Mouse (Mus musculus) liver, adult 2 months (tissue): Measurements from ENCODE around the gene Zfp11. TPM values are rescaled to one million over a fixed set of nuclear protein-coding genes. Genes with fewer than 3 reads are reported as not detected.

Source experiments
- DNase-seq: peaks from one replicate; pipeline ENCODE4 v3.0.0-alpha.2; 2011; ENCODE audit warnings: low read depth, low spot score; ENCODE audit errors: extremely low read depth
- H3K27ac ChIP-seq: fragments of 200-500 bp; replicated peaks from 2 replicates; pipeline ENCODE4 v1.5.1; 2012; ENCODE audit warnings: low read depth, mild to moderate bottlenecking, control low read depth, inconsistent platforms, low read length; ENCODE audit not compliant: insufficient read depth
- H3K27me3 ChIP-seq: fragments of 200-500 bp; 2 replicates; pipeline ENCODE4 v1.6.1; 2012; ENCODE audit warnings: mild to moderate bottlenecking, moderate library complexity, low read length, inconsistent platforms; ENCODE audit not compliant: control insufficient read depth, insufficient read depth
- H3K36me3 ChIP-seq: fragments of 200-500 bp; 2 replicates; pipeline ENCODE4 v1.6.1; 2012; ENCODE audit warnings: low read length, inconsistent platforms; ENCODE audit not compliant: control insufficient read depth, insufficient read depth
- H3K4me1 ChIP-seq: fragments of 200-500 bp; 2 replicates; pipeline ENCODE4 v1.6.1; 2011; ENCODE audit warnings: low read length; ENCODE audit not compliant: control insufficient read depth, insufficient read depth
- H3K4me3 ChIP-seq: fragments of 200-500 bp; 2 replicates; pipeline ENCODE4 v1.5.1; 2011; ENCODE audit warnings: low read depth, mild to moderate bottlenecking, control low read depth, low read length, moderate library complexity; ENCODE audit not compliant: insufficient read depth
- H3K79me2 ChIP-seq: fragments of 200-500 bp; 2 replicates; pipeline ENCODE4 v1.6.1; 2012; ENCODE audit warnings: inconsistent platforms, mild to moderate bottlenecking, low read length, moderate library complexity; ENCODE audit not compliant: control insufficient read depth, insufficient read depth
- H3K9ac ChIP-seq: fragments of 200-500 bp; 2 replicates; pipeline ENCODE4 v1.6.1; 2012; ENCODE audit warnings: low read depth, mild to moderate bottlenecking, control low read depth, inconsistent platforms, low read length
- CTCF ChIP-seq: fragments of 200-500 bp; IDR thresholded peaks from 2 replicates; pipeline ENCODE4 v1.5.1; 2011; ENCODE audit warnings: low read depth, low read length, control low read depth
- POLR2A ChIP-seq: fragments of 200-500 bp; IDR thresholded peaks from 2 replicates; pipeline ENCODE4 v1.6.1; 2011; ENCODE audit warnings: low read length, control low read depth; ENCODE audit not compliant: insufficient read depth; ENCODE audit errors: extremely low read depth
- WGBS: fragments of 180-500 bp; shearing (Covaris S2); methylation state at CpG from one replicate; pipeline ENCODE4 v1.1.7; 2018; 5-methylcytosine and 5-hydroxymethylcytosine counted together
- polyA plus RNA-seq: library from polyadenylated mRNA; depleted of rRNA; stranded (reverse); fragments of >200 nt; gene quantifications from 2 replicates; pipeline ENCODE4 v1.2.3, GENCODE M21; 2012; rRNA removed
- total RNA-seq: library from RNA; depleted of rRNA; stranded (reverse); fragments of >200 nt; gene quantifications from 2 replicates; pipeline ENCODE4 v1.2.3, GENCODE M21; 2014; rRNA removed

Gene Zfp11
- total RNA-seq (0.74 TPM in 2 replicates), polyA plus RNA-seq (0.58 and 0.61 TPM in 2 replicates)

DNA sequence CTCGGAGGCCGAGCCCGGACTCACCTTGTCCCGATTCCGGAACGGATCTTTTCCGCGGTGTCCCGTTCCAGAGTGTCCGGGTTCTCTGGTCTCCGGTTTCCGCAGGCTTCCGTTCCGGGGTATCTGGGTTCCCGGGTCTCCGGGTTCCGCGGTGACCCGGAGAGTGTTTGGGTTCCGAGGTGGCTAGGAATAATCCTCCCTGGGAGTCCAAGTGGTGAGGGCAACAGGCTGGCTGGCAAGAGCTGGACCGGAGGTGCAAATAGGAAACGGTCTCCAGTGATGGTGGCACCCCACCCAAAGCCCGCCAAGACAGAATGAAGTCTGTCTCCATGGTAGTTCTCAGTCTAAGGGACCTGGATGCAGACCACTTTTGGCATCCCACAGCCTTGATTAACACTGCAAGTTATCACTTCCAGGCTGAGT is at the start of gene Zfp11:
TSS of gene Zfp11 (minus strand) at position 64 of the 423 bp plus-strand sequence.
- TF ChIP-seq POLR2A (peak; percentile 78), CTCF (no peak)
- Histone ChIP-seq H3K4me3 (peak within 1 kb of the TSS; percentile 77), H3K27ac (peak within 1 kb of the TSS; percentile 26; the same call in 1 of the 2 replicates), H3K79me2 (peaks cover 8% of the 10 kb centered on the region; the same call in 1 of the 2 replicates), H3K27me3 (no peaks in the 10 kb centered on the region), H3K36me3 (no peaks in the 10 kb centered on the region), H3K4me1 (0 out of 2 replicates have a peak, but pooled peaks cover 3% of the 10 kb centered on the region), H3K9ac (peak within 1 kb of the TSS; percentile 81)
- peak; percentile 68 for DNase-seq
- 1% methylated on average over 23 of the region's 23 CpGs for WGBS

DNA sequence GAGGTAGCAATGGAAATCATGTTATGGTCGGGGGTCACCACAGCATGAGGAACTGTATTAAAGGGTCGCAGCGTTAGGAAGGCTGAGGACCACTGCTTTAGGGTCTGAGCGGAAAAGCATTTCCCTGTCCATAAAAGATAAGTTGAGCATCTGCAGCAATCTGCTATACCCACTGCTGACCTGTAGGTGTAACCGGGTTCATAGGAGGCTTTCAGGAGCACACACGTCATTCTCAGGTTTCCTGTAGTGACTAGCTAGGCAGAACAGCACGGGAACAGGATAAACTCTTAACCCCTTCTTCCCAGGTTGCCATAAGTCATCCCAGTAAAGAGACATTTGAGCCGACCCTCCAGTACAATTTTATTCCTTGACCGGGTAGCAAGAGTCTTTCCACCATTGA is 47.1 kb upstream of the Zfp11 start:
- peaks cover 3% of the 10 kb centered on the region; the same call in 1 of the 2 replicates for H3K79me2 ChIP-seq
- H3K9ac ChIP-seq = no peak overlapping the region
- WGBS = 84% methylated on average over 9 of the region's 9 CpGs
- TF ChIP-seq CTCF = no peak
- no peak for TF ChIP-seq POLR2A
- peaks cover 8% of the 10 kb centered on the region for H3K36me3 ChIP-seq
- H3K27ac ChIP-seq = no peak overlapping the region
- H3K4me3 ChIP-seq = no peak overlapping the region
- no peak for DNase-seq
- no peaks in the 10 kb centered on the region; the same call in 1 of the 2 replicates for H3K4me1 ChIP-seq
- no peaks in the 10 kb centered on the region for H3K27me3 ChIP-seq

DNA sequence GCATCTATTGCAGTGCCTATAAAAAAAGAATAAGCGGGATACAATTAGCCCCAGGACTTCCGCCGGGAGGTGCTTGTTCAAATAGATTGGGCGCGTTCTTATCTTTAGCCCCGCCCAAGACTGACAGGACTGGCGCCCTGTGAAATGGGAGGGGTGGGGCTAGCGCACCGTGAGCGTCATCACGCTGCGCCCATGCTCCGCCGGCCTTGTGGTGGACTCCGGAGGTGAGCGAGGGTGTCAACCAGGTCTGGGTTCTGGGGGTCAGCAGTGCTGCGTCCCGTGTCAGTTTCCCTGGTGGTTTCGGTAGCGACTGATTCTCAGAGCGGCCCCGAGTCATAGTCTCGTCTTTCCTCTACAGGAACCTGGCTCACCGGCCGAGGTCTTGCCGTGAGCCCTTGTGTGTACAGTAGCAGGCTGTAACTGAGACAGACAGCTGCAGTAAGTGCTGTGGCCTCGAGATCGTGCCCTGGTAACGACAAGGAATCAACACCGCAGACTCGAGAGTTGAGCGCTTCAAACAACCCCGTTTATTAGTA is 45.5 kb upstream of the Zfp11 start, which contains the start of gene Mrps17:
TSS of gene Mrps17 (plus strand) at position 172 of the 536 bp plus-strand sequence.
- Histone ChIP-seq H3K27ac (peak within 1 kb of the TSS; percentile 93), H3K4me3 (peak within 1 kb of the TSS; percentile 99), H3K4me1 (no peaks in the 10 kb centered on the region; the same call in 1 of the 2 replicates), H3K79me2 (peaks cover 3% of the 10 kb centered on the region; the same call in 1 of the 2 replicates), H3K27me3 (no peaks in the 10 kb centered on the region), H3K36me3 (peaks cover 8% of the 10 kb centered on the region), H3K9ac (peak within 1 kb of the TSS; percentile 92)
- WGBS = under 1% methylated on average over 33 of the region's 33 CpGs
- TF ChIP-seq POLR2A = peak; percentile 85
- TF ChIP-seq CTCF = no peak
- DNase-seq = peak; percentile 85

DNA sequence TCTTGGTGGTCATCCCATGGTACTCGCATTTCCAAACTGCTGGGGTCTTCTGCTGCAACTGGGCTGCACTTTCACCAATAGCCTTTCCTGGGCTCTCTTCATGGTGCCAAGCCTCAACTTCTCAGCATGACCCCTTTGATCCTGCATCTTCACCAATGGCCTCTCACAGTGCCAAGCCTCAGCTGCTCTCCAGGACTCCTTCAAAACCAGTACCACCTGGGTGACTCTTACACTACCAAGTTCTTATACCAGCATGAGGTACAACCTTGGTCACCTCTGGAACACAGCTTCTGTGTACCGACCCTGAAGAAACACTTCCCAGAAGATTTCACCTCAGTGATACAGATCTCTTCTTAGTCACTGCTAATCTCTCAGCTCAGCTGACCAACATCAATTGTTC is 38.5 kb upstream of the Zfp11 start, which contains the start of gene Sept14:
TSS of gene Sept14 (minus strand) at position 101 of the 400 bp plus-strand sequence.
- DNase-seq = no peak
- 72% methylated on average over 2 of the region's 2 CpGs for WGBS
- no peak for TF ChIP-seq POLR2A

DNA sequence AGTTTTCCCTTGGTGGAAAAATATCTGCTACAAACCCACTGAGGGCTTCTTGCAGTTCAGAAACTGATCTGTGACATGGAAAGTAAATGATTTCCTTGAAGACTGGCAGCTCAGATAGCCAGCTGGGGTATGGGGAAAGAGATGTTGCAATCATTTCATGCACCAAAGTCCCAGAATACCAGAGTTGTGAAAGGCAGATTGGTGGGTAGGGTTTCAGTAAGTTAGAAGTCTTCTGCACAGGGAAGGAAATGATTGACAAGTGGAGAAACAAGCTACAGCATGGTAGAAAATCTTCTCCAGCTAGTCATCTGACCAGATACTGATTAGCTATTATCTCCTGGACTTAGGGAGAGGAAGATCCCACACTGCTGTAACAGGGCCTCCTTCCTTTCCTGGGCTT is 33.5 kb upstream of the Zfp11 start:
- H3K4me1 ChIP-seq = peaks cover 5% of the 10 kb centered on the region
- no peaks in the 10 kb centered on the region for H3K36me3 ChIP-seq
- peak; percentile 88 for DNase-seq
- H3K27ac ChIP-seq = no peak overlapping the region
- H3K4me3 ChIP-seq = no peak overlapping the region
- no peak for TF ChIP-seq CTCF
- TF ChIP-seq POLR2A = no peak
- no peaks in the 10 kb centered on the region for H3K27me3 ChIP-seq
- H3K9ac ChIP-seq = no peak overlapping the region
- no peaks in the 10 kb centered on the region for H3K79me2 ChIP-seq

More for the DNA sequence above, 38.5 kb upstream of the Zfp11 start, which contains the start of gene Sept14:
- no peaks in the 10 kb centered on the region for H3K4me1 ChIP-seq
- H3K79me2 ChIP-seq = no peaks in the 10 kb centered on the region
- H3K27me3 ChIP-seq = no peaks in the 10 kb centered on the region
- H3K4me3 ChIP-seq = no peak within 1 kb of the TSS
- H3K27ac ChIP-seq = no peak within 1 kb of the TSS
- H3K9ac ChIP-seq = no peak within 1 kb of the TSS
- no peaks in the 10 kb centered on the region for H3K36me3 ChIP-seq

DNA sequence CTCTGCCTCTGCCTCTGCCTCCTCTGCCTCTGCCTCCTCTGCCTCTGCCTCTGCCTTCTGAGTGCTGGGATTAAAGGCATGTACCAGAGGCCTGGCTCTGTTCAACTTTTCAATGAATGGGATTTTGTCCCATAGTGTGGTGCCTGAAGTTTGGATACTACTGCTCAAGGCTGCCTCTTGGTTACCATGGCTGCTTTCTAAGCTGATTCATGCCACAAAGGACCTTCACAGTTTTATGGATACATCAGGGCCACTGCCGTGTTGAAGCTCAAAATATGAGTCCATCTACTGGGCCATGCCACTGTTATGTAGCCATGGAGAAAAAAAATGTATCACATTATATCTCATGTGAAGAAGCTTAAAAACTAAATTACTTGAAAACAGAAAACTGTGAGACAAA is 31.8 kb upstream of the Zfp11 start:
- H3K9ac ChIP-seq = no peak overlapping the region
- 95% methylated on average over 1 of the region's 1 CpGs for WGBS
- no peaks in the 10 kb centered on the region for H3K79me2 ChIP-seq
- peaks cover 5% of the 10 kb centered on the region for H3K4me1 ChIP-seq
- DNase-seq = no peak
- H3K27me3 ChIP-seq = no peaks in the 10 kb centered on the region
- no peak overlapping the region for H3K4me3 ChIP-seq
- TF ChIP-seq POLR2A (no peak), CTCF (no peak)
- no peak overlapping the region for H3K27ac ChIP-seq
- H3K36me3 ChIP-seq = no peaks in the 10 kb centered on the region
